Mouse (Mus musculus): ENCODE results near the gene Dpp8. TPM values are rescaled to one million over a fixed set of nuclear protein-coding genes. Genes with fewer than 3 reads are reported as not detected.
A peak's percentile ranks its signal among the peaks of the same experiment; 100 is the strongest.
"Not testable (repeated sequence)": the region's sequence is repeated elsewhere in the genome, so short reads cannot be mapped to it uniquely, and the experiment has no call there.

Dpp8 gene
- polyA plus RNA-seq (2012; ENCODE audit: insufficient read depth, insufficient read length, low replicate concordance, missing spikeins) = 403 TPM in 1 of 2 replicates, not detected in the other

DNA sequence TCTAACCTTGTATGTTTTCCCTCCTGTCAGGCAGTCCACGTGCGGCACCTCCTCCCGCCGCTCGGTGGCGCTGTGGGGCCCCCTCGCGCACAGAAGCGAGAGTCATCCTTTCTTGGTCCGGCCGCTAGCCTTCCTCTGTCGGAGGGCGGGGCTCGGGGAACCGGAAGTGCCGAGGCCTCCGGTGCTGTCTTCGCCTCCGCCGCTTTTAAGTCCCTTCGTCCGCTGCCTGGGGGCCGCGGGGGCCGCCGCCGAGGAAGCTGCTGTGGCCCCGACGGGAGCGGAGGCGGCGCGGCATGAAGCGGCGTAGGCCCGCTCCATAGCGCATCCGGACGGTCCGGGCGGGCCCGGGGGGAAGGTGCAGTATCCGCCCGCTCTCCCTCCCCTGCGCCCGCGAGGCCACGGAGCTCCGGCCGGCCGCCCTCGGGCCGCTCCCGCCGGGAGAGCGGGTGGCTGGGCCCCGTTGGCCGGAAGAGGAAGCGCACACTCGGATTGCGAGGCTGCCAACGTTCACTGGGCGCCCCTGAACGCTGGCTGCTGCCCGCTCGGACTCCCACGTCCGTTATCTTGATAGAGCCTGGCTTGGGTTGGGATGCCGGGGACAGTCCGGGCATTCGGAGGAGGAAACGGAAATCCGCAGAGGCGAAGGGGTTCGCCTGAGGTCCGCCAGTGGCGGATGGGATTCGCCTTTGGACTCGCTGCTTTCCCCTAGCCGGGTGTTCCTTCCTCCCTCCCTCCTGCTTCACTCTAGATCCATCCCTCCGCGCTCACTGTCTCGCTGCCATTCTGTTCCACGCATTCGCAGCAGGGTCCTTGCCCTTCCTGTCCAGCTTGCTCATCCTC, at the start of gene Dpp8:
TSS of gene Dpp8 (plus strand) at position 146 of the 840 bp plus-strand sequence.
- WGBS = under 1% methylated on average over 84 of the region's 85 CpGs
- peaks cover 3% of the 10 kb centered on the region for H3K4me1 ChIP-seq (ENCODE audit: control insufficient read depth, insufficient read depth, low read length)
- peak within 1 kb of the TSS; percentile 47 for H3K27ac ChIP-seq (ENCODE audit: insufficient read depth, low read depth, low read length)
- peak; percentile 71 for TF ChIP-seq POLR2A (IDR thresholded peaks at IDR 0.05; ENCODE audit: insufficient read depth, low read depth, low read length)
- peak; percentile 85 for TF ChIP-seq CTCF (IDR thresholded peaks at IDR 0.05; ENCODE audit: insufficient read depth, low read depth, low read length)
- H3K4me3 ChIP-seq (ENCODE audit: insufficient read depth, low read depth, low read length) = peak within 1 kb of the TSS; percentile 87

GRCm38 (mm10) chr9:64985037-64985794, 47.0 kb upstream of the Dpp8 start:
- H3K27ac ChIP-seq (ENCODE audit: insufficient read depth, low read depth, low read length) = no peak overlapping the region
- TF ChIP-seq POLR2A (IDR thresholded peaks at IDR 0.05; ENCODE audit: insufficient read depth, low read depth, low read length) (no peak), CTCF (IDR thresholded peaks at IDR 0.05; ENCODE audit: insufficient read depth, low read depth, low read length) (no peak)
- H3K4me1 ChIP-seq (ENCODE audit: control insufficient read depth, insufficient read depth, low read length) = no peaks in the 10 kb centered on the region
- 79% methylated on average over 8 of the region's 8 CpGs for WGBS
- no peak overlapping the region for H3K4me3 ChIP-seq (ENCODE audit: insufficient read depth, low read depth, low read length)

GRCm38 (mm10) chr9:64985807-64986206, 46.4 kb upstream of the Dpp8 start:
- no peaks in the 10 kb centered on the region for H3K4me1 ChIP-seq (ENCODE audit: control insufficient read depth, insufficient read depth, low read length)
- no peak for TF ChIP-seq CTCF (IDR thresholded peaks at IDR 0.05; ENCODE audit: insufficient read depth, low read depth, low read length)
- TF ChIP-seq POLR2A (IDR thresholded peaks at IDR 0.05; ENCODE audit: insufficient read depth, low read depth, low read length) = no peak
- 83% methylated on average over 9 of the region's 9 CpGs for WGBS
- no peak overlapping the region for H3K27ac ChIP-seq (ENCODE audit: insufficient read depth, low read depth, low read length)
- H3K4me3 ChIP-seq (ENCODE audit: insufficient read depth, low read depth, low read length) = no peak overlapping the region

GRCm38 (mm10) chr9:64987651-64988050, 44.6 kb upstream of the Dpp8 start:
- TF ChIP-seq POLR2A (IDR thresholded peaks at IDR 0.05; ENCODE audit: insufficient read depth, low read depth, low read length) (no peak), CTCF (IDR thresholded peaks at IDR 0.05; ENCODE audit: insufficient read depth, low read depth, low read length) (no peak)
- Histone ChIP-seq H3K4me1 (ENCODE audit: control insufficient read depth, insufficient read depth, low read length) (no peaks in the 10 kb centered on the region), H3K27ac (ENCODE audit: insufficient read depth, low read depth, low read length) (no peak overlapping the region), H3K4me3 (ENCODE audit: insufficient read depth, low read depth, low read length) (no peak overlapping the region)
- WGBS = 89% methylated on average over 2 of the region's 2 CpGs

DNA sequence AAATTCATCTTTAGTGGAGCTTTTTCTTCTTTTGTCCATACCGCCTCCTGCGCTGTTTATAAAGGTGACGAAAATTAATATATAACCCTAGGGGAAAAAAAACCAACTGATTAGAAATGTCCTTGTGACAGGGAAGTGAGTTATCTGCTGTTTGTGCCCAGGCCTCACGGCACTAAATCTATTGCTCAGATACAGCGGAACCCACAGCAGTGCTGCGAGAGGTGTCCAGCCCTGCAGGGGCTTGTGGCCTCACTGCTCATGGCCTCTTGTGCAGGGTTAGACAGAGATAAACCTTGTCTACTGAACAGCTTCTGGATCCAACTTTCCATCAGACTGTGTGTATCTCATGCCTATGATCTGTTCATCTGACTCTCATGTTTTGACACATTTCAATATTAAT, 43.8 kb upstream of the Dpp8 start:
- Histone ChIP-seq H3K27ac (ENCODE audit: insufficient read depth, low read depth, low read length) (no peak overlapping the region), H3K4me3 (ENCODE audit: insufficient read depth, low read depth, low read length) (no peak overlapping the region), H3K4me1 (ENCODE audit: control insufficient read depth, insufficient read depth, low read length) (no peaks in the 10 kb centered on the region)
- WGBS = 95% methylated on average over 6 of the region's 6 CpGs
- TF ChIP-seq CTCF (IDR thresholded peaks at IDR 0.05; ENCODE audit: insufficient read depth, low read depth, low read length) (no peak), POLR2A (IDR thresholded peaks at IDR 0.05; ENCODE audit: insufficient read depth, low read depth, low read length) (no peak)

GRCm38 (mm10) chr9:64990291-64990690, 41.9 kb upstream of the Dpp8 start:
- Histone ChIP-seq H3K4me1 (ENCODE audit: control insufficient read depth, insufficient read depth, low read length) (no peaks in the 10 kb centered on the region), H3K27ac (ENCODE audit: insufficient read depth, low read depth, low read length) (no peak overlapping the region), H3K4me3 (ENCODE audit: insufficient read depth, low read depth, low read length) (no peak overlapping the region)
- 80% methylated on average over 7 of the region's 7 CpGs for WGBS
- no peak for TF ChIP-seq POLR2A (IDR thresholded peaks at IDR 0.05; ENCODE audit: insufficient read depth, low read depth, low read length)

DNA sequence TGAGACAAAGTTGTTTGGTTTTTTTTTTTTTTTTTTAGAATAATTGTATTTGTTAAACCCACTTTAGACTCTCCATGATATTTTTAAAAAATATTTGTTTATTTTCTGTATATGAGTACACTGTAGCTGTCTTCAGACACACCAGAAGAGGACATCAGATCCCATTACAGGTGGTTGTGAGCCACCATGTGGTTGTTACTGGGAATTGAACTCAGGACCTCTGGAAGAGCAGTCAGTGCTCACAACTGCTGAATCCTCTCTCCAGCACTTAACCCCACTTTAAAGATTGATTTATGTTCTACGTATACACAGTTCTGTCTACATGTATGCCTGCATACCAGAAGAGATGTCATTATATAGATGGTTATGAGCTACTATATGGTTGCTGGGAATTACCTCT, 36.8 kb upstream of the Dpp8 start:
- H3K27ac ChIP-seq (ENCODE audit: insufficient read depth, low read depth, low read length); H3K4me3 ChIP-seq (ENCODE audit: insufficient read depth, low read depth, low read length); H3K4me1 ChIP-seq (ENCODE audit: control insufficient read depth, insufficient read depth, low read length): not testable (repeated sequence)
- WGBS = 88% methylated on average over 1 of the region's 1 CpGs

DNA sequence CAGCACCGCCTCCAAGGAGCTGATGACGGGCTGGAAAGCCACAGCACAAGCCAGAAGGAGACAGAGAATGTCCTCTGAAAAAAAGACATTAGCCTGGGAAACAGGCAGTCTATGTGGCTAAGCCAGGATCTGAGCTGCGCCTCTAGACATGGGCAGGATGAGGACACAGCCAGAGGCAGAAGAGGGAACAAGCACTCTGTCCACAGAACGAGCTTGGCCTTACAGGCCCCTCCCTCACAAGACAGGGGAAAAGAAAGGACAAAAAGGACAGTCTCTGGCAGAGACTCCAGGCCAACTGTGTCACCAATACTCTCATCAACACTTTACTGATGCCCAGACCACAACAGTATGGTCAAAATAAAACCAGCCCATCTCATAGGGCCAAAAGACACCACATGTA, 30.7 kb upstream of the Dpp8 start:
- peaks cover 15% of the 10 kb centered on the region for H3K4me1 ChIP-seq (ENCODE audit: control insufficient read depth, insufficient read depth, low read length)
- TF ChIP-seq POLR2A (IDR thresholded peaks at IDR 0.05; ENCODE audit: insufficient read depth, low read depth, low read length) = no peak
- 28% methylated on average over 4 of the region's 4 CpGs for WGBS
- peak overlapping the region; percentile 88 for H3K27ac ChIP-seq (ENCODE audit: insufficient read depth, low read depth, low read length)
- no peak overlapping the region for H3K4me3 ChIP-seq (ENCODE audit: insufficient read depth, low read depth, low read length)

- TF ChIP-seq CTCF (IDR thresholded peaks at IDR 0.05; ENCODE audit: insufficient read depth, low read depth, low read length) (no peak), POLR2A (IDR thresholded peaks at IDR 0.05; ENCODE audit: insufficient read depth, low read depth, low read length) (no peak)
- peaks cover 17% of the 10 kb centered on the region for H3K4me1 ChIP-seq (ENCODE audit: control insufficient read depth, insufficient read depth, low read length)
- H3K4me3 ChIP-seq (ENCODE audit: insufficient read depth, low read depth, low read length) = no peak overlapping the region
- no peak overlapping the region for H3K27ac ChIP-seq (ENCODE audit: insufficient read depth, low read depth, low read length)
- 90% methylated on average over 8 of the region's 8 CpGs for WGBS
Measured at GRCm38 (mm10) chr9:65005737-65006136, 26.5 kb upstream of the Dpp8 start.

Measured in olfactory bulb, adult 2 months (tissue).